Mouse (Mus musculus) kidney, postnatal 14 days (tissue): ENCODE measurements around the gene Tyro3.
A peak's percentile ranks its signal among the peaks of the same experiment; 100 is the strongest.

ENCODE experiments used
- DNase-seq: peaks from one replicate; pipeline ENCODE4 v3.0.0; 2022; ENCODE audit warnings: mixed read lengths

Tyro3 gene

DNA sequence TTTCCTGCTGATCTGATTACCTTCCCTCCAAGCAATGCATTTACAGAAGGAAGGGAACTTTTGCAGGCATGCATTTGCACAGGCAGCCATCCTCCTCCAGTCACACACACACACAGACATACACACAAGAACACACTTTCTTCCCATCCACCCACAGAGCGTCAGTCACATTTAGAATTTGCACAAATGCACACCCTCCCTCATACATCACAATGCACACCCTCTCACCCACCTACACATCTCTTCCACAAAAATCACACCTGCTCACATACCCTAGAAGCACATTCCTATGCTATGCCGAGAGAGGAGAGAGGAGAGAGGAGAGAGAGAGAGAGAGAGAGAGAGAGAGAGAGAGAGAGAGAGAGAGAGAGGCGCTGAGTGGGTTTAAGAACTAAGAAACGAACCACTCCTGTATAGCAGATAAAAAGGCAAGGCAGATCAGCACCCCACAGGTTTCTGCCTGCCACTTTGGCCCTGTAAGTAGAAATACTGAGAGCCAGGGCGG is at the start of gene Tyro3:
TSS of gene Tyro3 (plus strand) at position 455 of the 505 bp plus-strand sequence.
- DNase-seq, result no peak

DNA sequence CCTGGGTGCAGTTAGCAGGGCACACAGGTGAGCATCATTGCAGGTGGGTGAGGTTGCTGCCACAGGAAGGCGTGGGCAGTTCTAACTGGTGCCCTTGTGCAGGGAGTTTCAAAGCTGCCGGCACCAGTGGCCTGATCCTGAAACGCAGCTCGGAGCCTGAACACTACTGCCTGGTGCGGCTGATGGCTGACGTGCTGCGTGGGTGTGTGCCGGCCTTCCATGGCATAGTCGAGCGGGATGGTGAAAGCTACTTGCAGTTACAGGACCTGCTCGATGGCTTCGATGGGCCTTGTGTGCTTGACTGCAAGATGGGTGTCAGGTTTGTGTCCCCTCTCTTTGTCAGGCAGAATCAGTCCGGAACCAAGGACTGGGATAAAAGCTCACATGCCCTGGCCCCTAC is 48.3 kb upstream of the Tyro3 start:
- DNase-seq, result no peak

DNA sequence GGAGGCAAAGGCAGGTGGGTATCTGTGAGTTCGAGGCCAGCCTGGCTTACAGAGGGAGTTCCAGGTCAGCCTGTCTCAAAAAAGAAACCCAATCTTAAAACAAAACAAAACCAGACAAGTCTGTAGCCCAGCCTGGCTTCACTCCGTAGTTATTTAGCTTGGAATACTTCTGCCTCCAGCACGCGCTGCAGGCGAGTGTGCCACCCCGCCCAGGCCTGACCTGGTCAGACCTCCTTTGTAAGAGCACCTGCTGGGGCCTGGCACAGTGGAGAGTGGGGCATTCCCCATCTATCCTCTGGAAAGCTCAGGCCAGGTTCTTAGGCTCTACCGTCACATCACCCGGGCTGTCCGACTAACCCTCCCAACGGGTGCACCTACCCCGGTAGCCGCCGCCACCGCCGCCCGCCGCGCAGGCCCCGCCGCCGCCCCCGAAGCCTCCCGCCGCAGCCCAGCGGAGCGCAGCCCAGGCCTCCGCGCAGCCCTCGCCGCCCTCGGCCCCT is 39.9 kb upstream of the Tyro3 start:
- no peak for DNase-seq

DNA sequence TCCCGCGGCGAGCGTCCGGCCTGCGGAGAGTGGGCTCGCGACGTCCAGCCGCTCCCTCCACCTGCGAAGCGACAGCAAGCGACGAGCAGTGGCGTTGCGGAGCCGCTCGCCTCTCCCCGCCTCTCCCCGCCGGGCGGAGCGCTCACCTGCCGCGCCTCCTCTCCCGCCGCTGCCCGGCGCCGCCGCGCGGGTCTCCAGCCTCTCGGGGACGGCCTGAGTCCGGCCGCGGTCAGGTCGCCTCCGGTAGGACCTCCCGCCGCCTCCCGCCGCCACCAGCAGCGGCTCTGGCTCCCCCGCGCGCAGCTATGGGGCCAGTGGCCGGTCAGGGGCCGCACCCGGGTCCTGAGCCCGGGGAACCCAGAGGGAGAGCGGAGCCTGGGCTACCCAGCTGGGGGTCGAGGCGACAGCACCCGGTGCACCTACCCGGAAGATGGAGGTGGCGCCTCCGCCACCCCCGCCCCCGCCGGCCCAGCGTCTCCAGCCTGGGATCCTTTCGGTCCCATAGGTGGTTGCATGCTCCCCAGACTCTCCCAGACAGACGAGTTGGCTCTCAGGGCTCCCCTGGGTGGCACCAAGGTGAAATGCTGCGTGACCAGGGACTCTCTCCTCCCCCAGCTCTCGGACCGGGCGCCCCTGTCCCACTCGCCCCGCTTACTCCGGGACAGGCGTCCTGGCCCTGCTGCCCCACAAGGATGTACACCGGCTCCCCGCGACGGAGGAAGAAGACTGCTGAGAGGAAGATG is 39.3 kb upstream of the Tyro3 start:
- DNase-seq, result peak; percentile 57

GRCm38 (mm10) chr2:119758844-119759835 is 38.4 kb upstream of the Tyro3 start:
- DNase-seq, result no peak

DNA sequence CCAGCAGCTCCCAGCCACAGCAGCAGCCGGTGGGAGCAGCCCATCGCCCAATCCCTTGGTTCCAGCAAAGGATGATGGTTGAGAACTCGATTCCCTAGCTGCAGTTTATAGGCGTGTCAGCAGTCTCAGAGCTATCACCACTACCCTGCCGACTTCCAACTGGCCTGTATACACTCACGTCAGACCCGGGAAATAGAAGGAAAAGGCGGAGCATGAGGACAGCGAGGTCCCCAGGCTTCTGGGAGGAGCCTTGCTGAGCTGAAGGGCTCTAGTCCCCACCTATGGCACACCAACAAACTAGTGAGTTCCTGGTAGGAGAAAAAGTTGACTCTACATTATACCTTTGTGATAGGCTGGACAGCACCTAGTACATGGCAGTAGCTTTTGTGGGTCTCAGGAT is 37.3 kb upstream of the Tyro3 start, which contains the start of gene Ltk:
TSS of gene Ltk (minus strand) at position 181 of the 400 bp plus-strand sequence.
- no peak for DNase-seq

GRCm38 (mm10) chr2:119762276-119762675 is 35.3 kb upstream of the Tyro3 start:
- DNase-seq, result no peak

DNA sequence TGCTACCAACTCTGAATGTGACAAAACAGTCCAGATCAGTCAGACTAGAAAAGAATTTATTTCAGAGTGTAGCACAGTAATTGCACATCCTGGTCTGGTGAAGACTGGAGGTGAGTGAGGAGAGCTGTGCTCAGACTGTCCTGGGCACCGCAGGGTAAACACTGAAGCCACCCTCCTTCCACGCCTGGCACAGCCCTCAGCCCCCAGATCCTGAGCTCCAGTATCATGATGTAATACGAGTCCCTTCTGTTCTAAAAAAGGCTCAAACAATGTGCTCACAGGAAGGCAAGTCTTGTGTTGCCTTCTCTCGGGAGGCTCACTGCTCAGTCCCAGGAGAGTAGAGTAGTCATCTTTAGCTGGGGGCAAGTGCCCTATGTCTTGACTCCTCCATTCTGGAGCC is 33.6 kb upstream of the Tyro3 start:
- DNase-seq, result no peak

DNA sequence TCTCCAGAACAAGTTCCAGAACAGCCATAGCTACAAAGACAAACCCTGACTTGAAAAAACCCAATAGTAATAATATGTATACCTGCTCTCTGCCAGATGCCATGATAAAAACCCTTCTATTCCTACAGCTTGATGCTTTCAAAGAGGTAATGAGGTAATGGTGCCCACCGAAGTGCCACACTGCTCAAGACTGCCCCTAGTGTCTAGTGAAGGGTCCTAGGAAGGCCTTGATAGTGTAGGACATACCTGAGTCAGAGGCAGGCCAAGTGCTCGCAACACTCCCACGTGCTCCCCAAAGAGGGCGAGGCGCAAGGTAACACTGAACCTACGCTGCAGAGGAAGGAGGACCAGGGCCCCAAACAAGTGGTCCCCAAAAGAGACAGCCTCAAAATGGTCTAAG is 30.3 kb upstream of the Tyro3 start:
- DNase-seq, result no peak

DNA sequence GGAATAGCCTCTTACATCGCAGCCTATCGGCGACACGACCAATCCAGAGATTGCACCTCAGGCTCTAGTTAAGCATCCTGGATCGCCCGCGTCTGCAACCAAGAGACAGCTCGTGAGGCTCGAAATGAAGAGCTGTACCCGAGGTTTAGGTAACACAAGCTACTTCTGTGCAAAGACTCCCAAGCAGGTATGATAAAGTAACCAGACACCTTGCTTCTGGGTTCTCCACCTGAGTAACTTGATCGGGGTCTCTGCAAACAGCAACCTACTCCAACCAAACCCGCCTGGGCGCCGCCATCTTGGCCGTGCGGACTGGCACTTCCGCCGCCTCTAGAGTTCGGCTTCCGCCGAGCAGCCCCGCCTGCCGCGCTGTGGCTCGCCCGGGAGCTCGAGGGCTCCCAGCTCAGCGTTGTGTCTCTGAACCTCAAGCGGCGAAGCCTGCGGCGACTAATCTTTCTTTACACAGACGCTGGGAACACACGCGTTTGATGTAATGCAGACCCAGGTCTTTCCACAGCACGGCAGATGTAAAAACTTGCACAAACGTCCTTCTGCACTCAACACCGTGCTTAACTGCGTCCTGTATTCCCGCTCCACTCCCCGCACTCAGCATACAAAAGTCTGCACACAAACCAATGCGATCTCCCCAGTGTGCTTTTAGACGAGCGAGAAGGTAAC is 10.2 kb upstream of the Tyro3 start, which contains the start of gene Rpap1:
TSS of gene Rpap1 (minus strand) at position 332 of the 678 bp plus-strand sequence.
- DNase-seq, result peak; percentile 88

GRCm38 (mm10) chr2:119789996-119790395 is 7.5 kb upstream of the Tyro3 start:
- no peak for DNase-seq

DNA sequence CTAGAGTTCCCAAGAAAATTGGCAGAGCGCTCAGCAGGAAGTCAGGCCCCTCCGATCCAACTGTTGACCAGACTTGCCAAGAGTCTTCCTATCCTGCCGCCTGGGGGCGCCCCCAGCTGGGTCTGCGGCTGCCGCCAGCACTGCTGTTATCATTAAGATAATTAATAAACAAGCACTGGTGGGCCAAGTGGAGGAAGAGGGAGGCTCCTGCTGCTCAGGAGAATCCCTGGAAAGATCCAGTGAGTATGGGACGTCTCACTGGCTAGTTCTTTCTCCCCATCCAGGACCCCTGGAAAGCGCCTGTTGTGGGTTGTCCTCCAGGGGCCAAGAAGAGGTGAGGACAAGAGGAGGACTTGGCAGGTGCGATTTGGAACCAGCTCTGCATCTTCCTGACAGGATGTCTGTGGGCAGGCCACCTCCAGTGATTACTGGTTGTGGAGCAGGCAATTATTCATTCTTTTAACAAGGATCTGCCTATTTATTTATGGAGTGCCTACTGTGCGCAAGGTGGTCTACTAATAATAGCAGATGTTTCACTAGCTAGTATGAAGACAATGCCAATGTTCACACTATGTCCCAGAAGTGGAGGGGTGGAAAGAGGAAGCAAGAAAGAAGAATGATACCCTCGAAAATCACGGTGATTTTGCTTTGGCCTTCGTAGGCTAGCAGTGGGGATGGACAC is 854 bp downstream of the Tyro3 start:
- DNase-seq, result peak; percentile 78

- DNase-seq, result peak; percentile 58
Observed at GRCm38 (mm10) chr2:119799181-119799960, 1.8 kb downstream of the Tyro3 start.

GRCm38 (mm10) chr2:119799961-119800550 is 2.5 kb downstream of the Tyro3 start:
- peak; percentile 18 for DNase-seq

DNA sequence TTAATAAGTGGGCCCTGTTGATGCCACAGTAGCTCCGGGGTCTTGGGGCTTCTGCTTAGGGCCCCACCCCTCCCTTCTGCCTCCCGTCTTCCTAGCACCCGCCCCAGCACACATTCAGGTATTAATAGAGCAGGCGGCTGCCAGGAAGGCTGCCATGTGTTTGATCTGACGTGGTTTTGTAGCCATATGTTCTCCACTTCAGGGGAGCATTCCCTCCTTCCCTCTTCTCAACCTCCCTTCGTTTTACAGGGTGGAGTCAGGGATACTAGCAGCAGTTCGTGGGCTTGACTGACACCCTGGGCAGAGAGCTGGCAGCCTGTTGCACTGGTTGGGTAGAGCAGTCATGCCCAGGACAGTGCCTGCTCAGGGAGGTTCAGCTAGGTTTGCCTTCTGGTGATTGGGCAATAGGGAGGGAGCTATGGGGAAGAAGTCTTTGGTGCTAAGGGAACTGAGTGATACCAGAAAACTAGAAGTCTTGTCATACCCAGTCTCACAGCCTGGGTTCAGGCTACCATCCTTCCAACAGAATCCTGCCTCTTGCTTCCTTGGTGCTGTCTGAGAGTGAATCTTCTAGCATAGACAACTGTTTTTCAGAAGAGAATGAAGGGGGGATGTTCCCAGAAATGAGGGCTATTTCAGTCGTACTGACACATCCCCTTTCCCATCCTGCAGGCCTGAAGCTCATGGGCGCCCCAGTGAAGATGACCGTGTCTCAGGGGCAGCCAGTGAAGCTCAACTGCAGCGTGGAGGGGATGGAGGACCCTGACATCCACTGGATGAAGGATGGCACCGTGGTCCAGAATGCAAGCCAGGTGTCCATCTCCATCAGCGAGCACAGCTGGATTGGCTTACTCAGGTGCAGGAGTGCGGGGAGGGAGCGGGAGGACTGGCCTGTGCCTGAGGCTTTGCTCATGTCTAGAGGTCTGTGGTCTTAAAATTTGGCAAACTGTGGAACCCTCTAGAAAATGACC is 3.6 kb downstream of the Tyro3 start:
- no peak for DNase-seq

DNA sequence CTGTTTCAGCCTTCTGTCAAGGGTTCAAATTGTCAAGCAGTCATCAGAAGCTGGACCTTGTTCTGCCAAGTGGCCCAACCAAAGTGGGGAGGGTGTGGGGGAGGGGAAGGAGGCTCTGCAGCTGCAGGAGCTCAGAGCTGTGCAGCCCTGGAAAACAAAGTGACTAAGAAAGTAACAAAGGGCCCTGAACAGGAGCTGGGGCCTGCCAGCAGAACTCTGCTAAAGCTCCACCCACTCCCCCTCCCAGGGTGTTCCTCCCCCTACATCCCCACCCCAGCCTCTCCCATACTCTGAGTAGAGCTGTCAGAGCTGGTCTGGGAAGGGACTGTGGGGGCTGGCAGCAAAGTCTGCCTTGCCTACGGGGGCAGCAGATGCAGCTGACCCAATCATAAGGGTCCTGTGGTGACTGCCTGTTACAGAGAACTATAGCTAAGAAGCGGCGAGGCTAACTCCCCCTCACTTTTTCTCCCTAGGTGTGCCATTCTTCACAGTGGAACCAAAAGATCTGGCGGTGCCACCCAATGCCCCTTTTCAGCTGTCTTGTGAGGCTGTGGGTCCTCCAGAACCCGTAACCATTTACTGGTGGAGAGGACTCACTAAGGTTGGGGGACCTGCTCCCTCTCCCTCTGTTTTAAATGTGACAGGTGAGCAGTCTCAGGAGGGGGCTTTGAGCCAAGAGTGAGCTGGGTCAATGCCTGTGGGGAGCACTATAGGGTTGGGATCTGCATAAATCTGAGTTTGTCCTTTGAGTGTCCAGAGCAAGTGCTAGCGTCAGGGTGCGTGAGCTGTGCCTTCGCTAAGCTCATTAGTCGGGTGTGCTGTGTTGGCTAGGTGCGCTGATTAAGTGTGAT is 5.5 kb downstream of the Tyro3 start:
- DNase-seq, result peak; percentile 12

DNA sequence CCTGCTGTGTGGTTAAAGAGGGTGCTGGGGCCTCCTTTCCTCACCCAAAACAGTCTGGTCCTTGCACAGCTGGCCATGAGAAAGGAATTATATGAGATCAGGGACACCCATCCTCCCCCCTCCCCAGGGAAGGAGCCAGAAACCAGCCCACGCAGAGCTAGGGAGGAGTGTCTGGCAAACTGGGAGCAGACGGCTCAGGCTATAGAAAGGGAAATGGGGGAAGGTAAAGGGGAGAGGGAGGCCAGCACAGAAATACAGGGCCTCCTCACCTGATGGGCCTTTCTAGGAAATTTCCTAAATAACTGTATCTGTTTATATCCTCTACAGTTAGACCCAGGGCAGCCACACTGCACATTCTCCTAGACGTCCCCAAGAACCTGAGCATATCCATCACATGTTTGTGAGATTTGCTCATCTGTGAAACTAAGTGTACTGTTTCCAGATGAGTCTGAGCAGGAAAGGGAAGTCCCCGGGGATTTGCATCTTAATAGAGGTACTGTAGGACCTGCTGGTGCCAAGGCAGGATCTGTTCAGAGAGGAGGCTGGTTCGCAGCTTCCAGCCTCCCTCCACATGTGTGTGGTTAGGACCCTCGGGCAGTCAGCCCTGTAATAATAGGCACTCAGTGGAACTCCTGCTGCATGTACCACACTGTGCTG is 6.2 kb downstream of the Tyro3 start:
- no peak for DNase-seq

DNA sequence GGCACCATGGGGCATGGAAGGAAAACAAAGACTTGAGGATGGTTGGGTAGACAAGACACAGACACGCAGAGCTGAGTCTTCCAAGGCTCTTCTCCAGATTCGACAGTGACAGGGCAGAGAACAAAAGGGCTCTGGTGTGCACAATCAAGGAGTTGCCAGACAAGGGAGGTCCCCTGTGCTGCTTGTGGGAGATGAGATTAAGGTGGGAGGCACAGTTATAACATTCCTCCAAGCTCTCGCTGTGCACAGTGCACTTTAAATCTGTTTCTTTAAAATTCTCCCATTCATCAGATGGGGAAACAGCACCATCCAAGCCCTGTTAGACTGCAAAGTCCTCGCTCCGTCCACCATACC is 6.7 kb downstream of the Tyro3 start:
- no peak for DNase-seq
